Mouse (Mus musculus): ENCODE measurements at regions not wholly inside any gene's neighbourhood (a gene's known extent, or its start where the extent isn't known, plus 50 kb on each side); places are given as distances from the start of the nearest gene placed in this dataset.

DNA sequence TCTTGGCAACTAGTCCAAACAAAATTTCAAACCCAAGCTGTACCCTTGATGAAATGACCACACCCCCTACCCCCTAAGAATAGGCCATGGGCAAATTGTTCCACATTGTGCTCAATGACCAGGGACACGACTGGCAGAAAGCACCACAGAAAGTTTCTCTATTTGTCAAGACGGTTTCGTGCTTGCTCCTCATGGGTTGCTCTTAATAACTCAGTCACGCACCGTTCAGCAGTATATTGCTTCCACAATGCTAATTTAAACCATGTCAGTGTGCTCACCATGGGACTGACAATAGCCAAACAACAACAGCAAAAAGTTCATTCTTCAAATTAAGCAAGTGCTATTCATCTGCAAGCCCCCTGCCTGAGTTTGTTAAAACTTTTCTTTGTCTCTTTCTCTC, 444.6 kb downstream of the Wdr11 start:
- no peak for DNase-seq (ENCODE audit: low read depth)

DNA sequence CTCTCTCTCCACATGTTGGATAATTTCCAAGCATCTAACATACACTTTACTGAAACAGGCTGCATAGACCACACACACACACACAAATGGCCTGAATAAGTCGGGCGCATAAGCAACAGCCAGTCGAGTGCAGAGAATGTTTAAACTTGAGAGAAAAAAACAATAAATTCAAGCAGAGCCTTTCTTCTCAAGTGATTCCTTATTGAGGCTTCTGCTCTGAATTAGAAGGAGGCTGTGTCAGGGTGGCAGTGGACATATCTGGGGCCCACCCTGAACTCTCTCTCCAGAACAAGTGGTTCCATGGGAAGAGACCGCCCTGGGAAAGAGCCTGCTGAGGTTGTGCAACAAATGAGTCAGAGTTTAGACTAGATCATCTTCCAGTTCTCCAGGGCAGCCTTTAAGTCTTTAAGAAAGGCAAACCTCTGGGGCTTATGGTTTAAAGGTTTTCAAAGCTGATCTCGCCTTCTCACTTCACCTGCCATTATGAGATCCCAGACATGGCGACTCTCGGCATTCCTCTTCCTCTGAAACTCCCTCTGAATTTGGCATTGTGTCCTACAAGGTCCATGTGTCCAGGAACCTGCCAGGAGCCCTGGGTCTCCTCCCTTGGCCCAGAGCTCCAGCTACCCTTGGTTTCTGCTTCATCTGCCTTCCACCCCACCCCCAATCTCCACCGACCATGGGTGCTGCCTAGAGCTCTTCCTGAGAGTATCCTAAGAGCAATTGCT, 445.3 kb downstream of the Wdr11 start:
- no peak for DNase-seq (ENCODE audit: low read depth)

GRCm38 (mm10) chr7:130037573-130037925, 445.9 kb downstream of the Wdr11 start:
- no peak for DNase-seq (ENCODE audit: low read depth)

- DNase-seq (ENCODE audit: low read depth) = no peak
Measured at GRCm38 (mm10) chr7:130040596-130040995, 448.9 kb downstream of the Wdr11 start.

DNA sequence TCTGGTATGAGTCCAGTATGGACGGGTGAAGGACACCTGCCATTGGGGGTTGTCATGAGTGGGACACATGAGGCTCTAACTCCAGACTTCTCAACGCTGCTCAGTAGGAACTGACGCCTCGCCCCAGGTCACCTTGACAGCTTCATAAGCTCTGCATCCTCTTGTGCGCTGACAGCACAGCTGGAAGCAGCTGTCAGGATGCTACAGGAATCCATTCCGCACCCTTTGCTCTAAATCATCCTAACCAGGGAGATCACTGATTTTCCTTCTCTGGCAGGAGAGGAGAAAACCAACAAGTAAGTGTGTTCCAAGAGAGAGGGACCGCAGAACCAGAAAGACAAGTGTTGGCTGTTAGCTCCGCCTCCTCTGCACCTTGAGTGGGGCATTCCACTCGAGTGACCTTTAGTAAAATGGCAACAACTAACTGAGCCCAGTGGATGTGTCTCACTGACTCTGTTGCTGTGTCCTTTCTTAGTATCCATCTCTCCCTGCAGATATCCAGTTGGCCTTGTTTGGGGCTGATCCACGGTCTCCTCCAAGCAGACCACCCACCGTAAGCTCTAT, 449.8 kb downstream of the Wdr11 start:
- DNase-seq (ENCODE audit: low read depth) = no peak

DNA sequence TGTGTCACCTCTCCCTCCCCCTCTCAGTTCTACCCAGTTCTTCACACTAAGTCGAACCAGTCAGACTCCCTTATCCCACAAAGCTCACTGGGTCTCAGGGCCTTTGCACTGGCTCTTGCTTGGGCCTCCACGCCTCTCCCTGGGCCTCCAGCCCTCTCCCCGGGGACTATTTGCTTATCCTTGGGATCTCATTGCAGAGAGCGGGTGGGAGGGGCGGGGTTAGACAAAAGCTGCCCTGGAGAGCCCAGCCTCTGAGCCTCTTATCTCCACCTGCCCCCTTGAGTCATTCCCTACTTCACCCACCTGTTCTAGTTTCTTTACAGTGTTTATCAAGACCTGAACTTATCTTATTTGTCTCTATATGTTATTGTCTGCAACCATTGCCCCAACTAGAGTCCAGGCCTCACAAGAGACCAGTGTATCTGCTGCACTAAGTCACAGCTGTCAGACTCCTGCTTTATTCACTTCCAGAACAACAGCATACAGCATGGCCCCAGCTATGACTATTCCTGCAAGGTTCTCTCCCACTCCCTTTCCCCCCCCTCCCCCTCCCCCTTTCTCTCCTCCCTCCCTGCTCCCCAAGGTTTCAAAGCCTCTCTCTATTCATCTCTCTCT, 450.7 kb downstream of the Wdr11 start:
- DNase-seq (ENCODE audit: low read depth) = no peak

DNA sequence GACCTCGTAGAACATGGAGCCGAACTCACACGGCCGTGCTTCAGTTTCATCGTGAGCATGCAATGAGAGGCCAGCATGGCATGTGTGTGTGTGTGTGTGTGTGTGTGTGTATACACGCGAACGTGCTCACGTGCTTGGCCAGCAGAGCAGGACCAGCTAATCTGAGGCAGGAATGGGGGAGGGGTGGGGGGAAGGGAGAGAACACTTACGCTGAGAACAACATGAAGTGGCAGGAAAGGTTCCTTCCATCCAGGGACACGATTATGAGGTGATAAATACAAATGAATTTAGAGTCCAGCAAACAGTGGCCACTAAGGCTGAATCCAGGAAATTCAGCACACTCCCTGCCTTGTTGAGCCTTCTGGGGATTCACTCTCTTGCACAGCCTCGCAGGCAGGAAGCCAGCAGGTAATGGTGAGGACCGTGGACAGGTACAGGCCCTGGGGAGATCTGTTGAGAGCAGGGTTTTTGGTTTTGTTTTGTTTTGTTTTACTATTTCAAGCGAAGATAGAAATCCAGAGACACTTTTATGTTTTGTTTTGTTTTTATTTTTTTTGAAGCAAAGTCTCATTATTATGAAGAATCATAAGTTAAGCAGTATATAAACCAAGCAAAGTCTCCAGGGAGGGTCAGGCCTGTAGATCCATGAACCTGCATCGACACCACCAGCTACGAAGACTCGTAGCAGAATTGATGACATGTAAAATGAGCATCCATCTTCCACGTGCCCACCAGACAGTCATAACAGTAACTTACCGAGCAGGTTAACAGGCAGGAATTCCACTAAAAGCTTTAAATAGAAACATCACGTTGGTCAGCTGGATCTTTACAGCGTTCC, 452.0 kb downstream of the Wdr11 start:
- DNase-seq (ENCODE audit: low read depth) = no peak

- no peak for DNase-seq (ENCODE audit: low read depth)
Measured at GRCm38 (mm10) chr7:130044235-130044553, 452.5 kb downstream of the Wdr11 start.

DNA sequence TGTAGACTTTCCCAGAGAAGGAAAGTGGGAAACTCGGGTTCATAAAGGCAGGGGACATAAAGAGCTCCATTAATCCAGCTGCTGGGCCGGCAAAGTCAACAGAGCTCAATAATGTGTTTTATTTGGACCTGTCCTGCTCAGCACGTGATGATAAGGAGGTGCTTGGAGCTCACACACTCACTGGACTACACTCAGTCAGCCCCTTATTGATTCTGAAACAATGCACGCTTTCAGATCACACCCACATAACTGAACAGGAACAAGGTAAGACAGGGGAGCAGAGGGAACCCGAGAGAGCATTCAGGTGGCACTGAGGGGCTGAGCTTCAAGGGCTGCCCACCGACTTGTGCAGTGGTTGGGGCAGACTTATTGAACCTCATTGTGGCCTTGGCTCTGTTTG, 452.9 kb downstream of the Wdr11 start:
- DNase-seq (ENCODE audit: low read depth) = no peak

GRCm38 (mm10) chr7:130046086-130046485, 454.4 kb downstream of the Wdr11 start:
- no peak for DNase-seq (ENCODE audit: low read depth)

DNA sequence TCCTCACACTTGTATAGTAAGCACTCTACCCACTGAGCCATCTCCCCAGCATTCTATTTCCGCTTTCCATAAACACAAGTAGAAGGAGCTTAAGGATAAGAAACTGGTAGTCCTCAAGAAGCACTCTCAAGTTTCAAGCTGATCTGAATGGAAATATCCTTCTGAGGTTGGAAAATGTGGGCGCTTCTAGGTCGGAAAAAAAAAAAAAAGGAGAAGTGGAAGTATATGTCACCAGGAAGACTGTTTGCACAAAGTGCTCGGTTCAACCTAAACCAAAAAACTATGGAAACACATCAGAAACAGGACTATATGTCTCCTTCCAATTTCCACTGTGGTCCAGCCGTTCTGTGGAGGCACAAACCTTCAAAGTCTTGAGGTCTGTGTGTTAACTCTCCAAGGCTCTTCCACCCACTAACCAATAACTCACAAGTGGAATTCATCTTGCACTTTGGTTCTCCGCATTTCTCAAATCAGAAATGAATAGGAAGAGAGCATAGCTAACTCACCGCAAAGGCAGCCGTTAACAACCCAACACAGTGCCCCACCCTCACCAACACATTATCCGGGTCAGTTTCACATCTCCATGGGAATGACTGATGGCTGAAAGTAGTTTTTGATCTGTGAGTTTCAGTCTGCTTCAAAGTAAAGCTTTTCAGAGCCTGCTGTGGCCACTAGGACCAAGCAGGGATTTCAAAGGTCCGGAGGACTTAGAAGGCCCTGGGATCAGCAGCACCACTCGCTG, 455.8 kb downstream of the Wdr11 start:
- no peak for DNase-seq (ENCODE audit: low read depth)

DNA sequence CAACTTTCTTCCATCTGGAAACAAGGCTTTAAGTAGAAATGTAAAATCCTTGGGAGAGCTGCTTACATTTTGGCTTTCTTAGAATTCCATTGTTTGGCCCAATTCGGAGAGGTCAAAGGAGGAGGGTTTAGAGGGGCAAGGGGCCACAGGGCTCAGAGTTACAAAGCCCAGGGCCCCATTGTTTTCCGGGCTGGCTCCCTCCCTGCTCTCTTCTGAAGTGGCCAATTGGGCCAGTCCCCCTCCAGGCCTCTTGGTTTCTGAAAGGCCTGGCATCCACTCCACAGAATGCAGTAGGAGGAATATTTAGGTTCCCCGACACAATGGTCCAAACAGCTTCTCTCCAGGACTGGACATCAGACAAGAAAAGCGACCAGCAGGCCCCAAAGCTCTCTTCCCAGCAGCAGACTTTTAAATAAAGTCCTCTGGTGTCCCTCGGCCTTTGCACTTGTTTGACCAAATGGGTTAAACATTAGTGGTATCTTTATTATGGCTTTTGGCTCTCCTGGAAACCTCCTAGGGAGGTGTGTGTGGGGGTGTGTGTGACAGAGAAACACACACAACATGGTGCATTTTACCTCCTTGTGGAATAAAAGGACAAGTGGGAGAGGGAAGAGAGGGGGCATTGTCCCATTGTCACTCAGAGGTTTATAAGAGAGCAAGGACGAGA, 456.6 kb downstream of the Wdr11 start:
- DNase-seq (ENCODE audit: low read depth) = no peak

DNA sequence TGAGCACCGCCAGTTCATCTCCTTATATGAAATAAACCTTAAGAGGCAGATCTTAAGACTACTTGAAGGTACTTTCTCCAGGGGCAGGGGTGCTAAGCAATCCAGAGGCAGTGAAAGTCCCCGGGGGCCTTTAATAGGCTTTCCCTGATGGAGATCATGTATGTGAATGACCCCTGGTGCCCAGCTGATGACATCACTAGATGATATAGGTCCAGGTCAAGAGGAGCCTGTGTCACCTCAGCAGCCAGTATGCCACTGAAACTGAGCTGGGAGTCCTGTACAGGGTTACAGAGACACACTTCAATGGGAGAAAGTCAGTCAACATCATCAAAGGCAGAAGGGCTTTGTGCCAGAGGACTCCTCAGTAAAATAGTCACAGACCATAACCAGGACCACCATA, 457.8 kb downstream of the Wdr11 start:
- DNase-seq (ENCODE audit: low read depth) = no peak

DNA sequence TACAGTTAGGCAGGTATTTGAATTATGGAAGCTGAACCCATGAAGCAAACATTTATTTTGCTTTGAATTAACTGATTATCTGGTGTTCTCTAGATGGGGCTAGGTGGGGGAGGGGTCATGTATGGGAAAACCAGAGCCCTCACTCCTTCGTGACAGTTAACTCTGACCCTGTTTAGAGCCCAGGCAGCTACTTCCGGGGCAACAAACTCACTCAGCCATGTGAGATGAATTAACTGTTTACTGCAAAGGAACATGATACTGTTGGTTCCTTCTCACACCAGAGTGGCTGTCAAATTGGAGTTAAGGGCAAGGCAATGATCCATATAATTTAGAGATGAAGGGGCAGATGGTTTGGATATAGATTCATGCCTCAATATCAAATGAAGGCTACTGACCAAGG, 458.5 kb downstream of the Wdr11 start:
- no peak for DNase-seq (ENCODE audit: low read depth)

- no peak for DNase-seq (ENCODE audit: low read depth)
Measured at GRCm38 (mm10) chr7:130052376-130052775, 460.7 kb downstream of the Wdr11 start.

- no peak for DNase-seq (ENCODE audit: low read depth)
Measured at GRCm38 (mm10) chr7:130057708-130058107, 462.5 kb downstream of the Ate1 start.

DNA sequence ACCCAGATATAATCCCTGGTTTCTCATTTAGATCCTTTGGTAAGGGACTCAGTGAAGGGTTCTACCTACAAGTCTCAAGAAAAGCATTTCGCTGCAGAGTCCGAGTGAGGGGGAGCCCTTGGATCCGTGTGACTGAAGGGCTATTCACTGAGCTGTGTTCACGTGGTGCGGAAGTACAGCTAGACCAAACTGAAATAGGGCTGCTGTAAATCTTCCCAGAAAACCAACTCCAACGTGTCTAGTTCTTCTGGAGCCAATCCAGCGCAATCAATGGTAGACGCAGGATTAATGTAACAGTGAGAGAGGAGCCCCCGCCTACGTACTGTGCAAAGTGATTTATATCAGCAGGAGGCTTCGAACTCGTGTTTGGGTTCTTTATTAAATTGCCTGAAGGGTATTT, 461.9 kb downstream of the Ate1 start:
- DNase-seq (ENCODE audit: low read depth) = no peak

DNA sequence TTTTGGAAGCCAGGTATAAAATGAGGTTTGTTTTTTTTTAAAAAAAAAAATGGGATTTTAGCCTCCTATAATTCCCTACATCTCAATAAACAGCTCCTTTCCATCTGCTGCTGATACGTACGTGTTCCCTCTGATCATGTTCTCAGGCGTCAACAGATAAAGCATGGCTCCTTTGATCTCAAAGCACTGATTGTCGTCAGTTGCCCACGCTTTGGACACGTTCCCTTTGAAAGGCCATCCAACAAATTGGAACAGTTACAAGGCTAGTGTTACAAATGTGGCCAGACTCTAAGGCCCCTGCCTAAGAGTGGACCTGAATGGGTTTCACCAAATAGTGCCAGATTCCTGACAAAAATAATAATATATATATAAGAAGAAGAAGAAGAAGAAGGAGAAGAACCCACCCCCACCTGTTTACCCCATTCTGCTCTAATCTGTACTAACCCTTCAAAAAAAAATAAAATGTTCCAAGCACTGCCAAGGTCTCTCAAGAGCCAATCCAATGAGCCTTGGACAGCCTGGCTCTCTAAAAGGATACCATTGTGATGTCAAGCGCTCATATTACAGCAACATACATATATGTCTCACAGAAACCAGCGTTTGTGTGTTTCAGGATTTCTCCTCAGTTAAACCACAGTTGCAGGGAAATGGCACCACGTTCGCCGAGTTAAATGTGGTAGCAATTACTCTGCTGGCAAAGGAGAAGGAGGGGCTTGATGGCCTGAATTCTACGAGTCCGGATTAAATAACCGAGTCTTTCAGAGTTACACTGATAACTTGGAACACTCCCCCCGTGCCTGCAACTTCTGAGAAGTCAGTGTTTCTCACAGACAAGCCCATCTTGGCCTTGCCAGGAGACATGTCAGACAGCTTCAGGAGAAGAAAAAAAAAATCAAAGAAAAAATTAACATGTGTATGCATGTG, 460.2 kb downstream of the Ate1 start:
- DNase-seq (ENCODE audit: low read depth) = no peak

DNA sequence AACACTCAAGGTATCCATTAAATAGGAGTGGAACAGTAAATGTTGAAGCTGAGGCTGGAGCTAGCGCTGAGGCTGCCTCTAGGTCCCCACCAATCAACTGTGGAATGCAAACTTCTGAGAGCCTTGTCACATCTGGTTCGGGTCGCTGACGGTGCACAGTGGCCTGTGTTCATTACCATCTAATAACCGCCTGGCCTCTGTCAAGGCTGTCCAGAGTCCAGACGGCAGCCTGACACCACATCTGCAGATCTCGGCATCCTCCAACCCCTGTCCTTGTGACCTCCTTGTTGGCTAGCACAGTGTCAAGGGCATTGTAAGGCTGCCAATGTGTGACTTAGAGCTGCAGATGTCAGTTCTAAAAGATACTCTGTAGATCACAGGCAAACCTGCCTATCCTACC, 455.7 kb downstream of the Ate1 start:
- DNase-seq (ENCODE audit: low read depth) = no peak

DNA sequence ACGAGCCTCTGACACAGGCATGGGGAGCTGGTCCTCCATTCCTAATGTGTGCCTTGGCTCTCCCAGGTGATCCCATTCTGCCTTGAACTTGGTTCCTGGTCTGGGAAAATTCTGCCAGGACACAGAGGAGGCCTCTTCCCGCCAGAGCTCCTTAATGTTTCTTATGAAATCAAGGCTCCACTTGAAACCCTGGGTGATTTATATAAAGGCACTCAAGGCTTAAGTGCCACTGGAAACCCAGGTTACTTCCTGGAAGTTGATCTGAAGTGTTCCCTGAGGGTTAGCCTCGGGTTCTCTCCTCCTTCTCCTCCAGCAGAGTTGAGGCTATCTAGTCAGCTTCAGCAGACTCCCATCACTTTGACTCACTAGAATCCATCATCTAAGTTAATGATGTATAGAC, 451.9 kb downstream of the Ate1 start:
- DNase-seq (ENCODE audit: low read depth) = no peak

GRCm38 (mm10) chr7:130073388-130073787, 446.8 kb downstream of the Ate1 start:
- no peak for DNase-seq (ENCODE audit: low read depth)

Measured in naive thymus-derived CD4-positive, alpha-beta T cell, adult 2 months (primary cell).